21 mouse cellular contexts compared by ENCODE assay signal in genomic region chr6:86997360-86997759, GRCm38 (mm10). TPM values are rescaled to one million over a fixed set of nuclear protein-coding genes. Genes with fewer than 3 reads are reported as not detected.
A peak's percentile ranks its signal among the peaks of the same experiment; 100 is the strongest.
DNase-seq lines count a peak whose midpoint lies in the region; ATAC-seq and TF ChIP-seq lines count a peak whose summit lies in the region.
"Had no signal": no experiment of that assay in that cellular context is flagged by ENCODE, and none has a peak within 500 bp of the region (broad histone marks: within the 10 kb centered on the region; RNA-seq: fewer than 3 reads in every experiment).

No protein-coding gene starts in this region.

- 0 out of 2 replicates have a peak overlapping the region, but pooled peaks have one; percentile 63 for H3K27ac ChIP-seq in layer of hippocampus, adult 2 months
- H3K27ac ChIP-seq: embryonic facial prominence, embryonic 13.5 days; embryonic facial prominence, embryonic 15.5 days; forebrain, embryonic 10.5 days; forebrain, embryonic 12.5 days had no signal

- no peak for TF ChIP-seq CTCF in layer of hippocampus, adult 2 months (conservative IDR thresholded peaks at IDR 0.05)

- intact Hi-C loops in heart, postnatal 10 days (cut with DNase I) = no loop called here
- intact Hi-C loops in heart, postnatal 25 days (cut with DNase I) = no loop called here

- no peak overlapping the region for H3K4me3 ChIP-seq in layer of hippocampus, adult 2 months
- H3K4me3 ChIP-seq: embryonic facial prominence, embryonic 13.5 days; embryonic facial prominence, embryonic 15.5 days; erythroblast, embryonic 14.5 days; forebrain, embryonic 10.5 days; forebrain, embryonic 12.5 days had no signal

- DNase-seq in frontal cortex, adult 2 months (ENCODE audit: extremely low spot score in 1 of 2, low spot score in 1 of 2) = no peak
- DNase-seq in heart, postnatal 10 days = peak; percentile 15 to 25
- DNase-seq in heart, postnatal 25 days (ENCODE audit: low spot score) = no peak
- DNase-seq in layer of hippocampus, adult 2 months (ENCODE audit: low spot score in 2 of 2) = no peak
- no peak for DNase-seq in layer of hippocampus, adult 8-10 months (ENCODE audit: low spot score in 2 of 2)
- peak; percentile 53 for DNase-seq in brain, adult 2 months (ENCODE audit: low read depth, low spot score)
- DNase-seq: adrenal gland, adult 8-10 months; adrenal gland, postnatal 14 days; adrenal gland, postnatal 36 days; B cell, adult 2 months; embryo, embryonic 11 days had no signal

- ATAC-seq in frontal cortex, adult (ENCODE audit: low TSS enrichment) = peak; percentile 42
- ATAC-seq: activated CD4-positive, CD25-positive, alpha-beta regulatory T cell, adult 4 months; CD4-positive, CD25-positive, alpha-beta regulatory T cell, adult 4 months; forebrain, embryonic 14.5 days; Patski had no signal

RNA-seq across cellular contexts. Expression of gene Nfu1, which starts 11.7 kb away (rescaled TPM):
- 110 and 130 TPM in 2 replicates for polyA plus RNA-seq in frontal cortex, adult 2 months (2012; rRNA removed)
- 10 to 100 TPM; 72.8 to 77.8 TPM for total RNA-seq in heart, postnatal 10 days (2021)
- 10 to 100 TPM; 68.6 to 72.6 TPM for total RNA-seq in heart, postnatal 25 days (2021)
- 10 to 100 TPM; 57.3 to 60.5 TPM for total RNA-seq in layer of hippocampus, adult 2 months (2021)
- 10 to 100 TPM; 61.1 to 69.5 (median 63.8) TPM for total RNA-seq in layer of hippocampus, adult 8-10 months (2022)

RNA-seq across cellular contexts. Expression of gene Gfpt1, which starts 45.3 kb away (rescaled TPM):
- polyA plus RNA-seq in frontal cortex, adult 2 months (2012; rRNA removed) = 25.5 and 29.4 TPM in 2 replicates
- total RNA-seq in heart, postnatal 10 days (2021) = 10 to 100 TPM; 18.2 to 19.6 TPM
- 10 to 100 TPM; 14.8 to 17.7 TPM for total RNA-seq in heart, postnatal 25 days (2021)
- 10 to 100 TPM; 48.5 to 49.7 TPM for total RNA-seq in layer of hippocampus, adult 2 months (2021)
- 10 to 100 TPM; 50.6 to 54.4 (median 51.7) TPM for total RNA-seq in layer of hippocampus, adult 8-10 months (2022)

Comparison
In these comparisons a context has a peak if more than half of its experiments do, and no peak if none do; other contexts are left out.
1. DNase-seq: peak in heart, postnatal 10 days (2 of 2) and brain, adult 2 months (single experiment); none in frontal cortex, adult 2 months (0 of 2), heart, postnatal 25 days (single experiment), layer of hippocampus, adult 2 months (0 of 2) and layer of hippocampus, adult 8-10 months (0 of 2).